Mouse (Mus musculus) embryonic facial prominence, embryonic 14.5 days (tissue): ENCODE results near the gene Slc44a1. TPM values are rescaled to one million over a fixed set of nuclear protein-coding genes. Genes with fewer than 3 reads are reported as not detected.

Source experiments
- ATAC-seq: fragments of 200-750 bp; cut with Nextera tagmentation; 2 replicates; pipeline ENCODE4 v1.8.0; 2017; ENCODE audit warnings: low read depth, moderate number of reproducible peaks, moderate TSS enrichment
- DNase-seq: peaks from one replicate; pipeline ENCODE4 v3.0.0-alpha.2; 2015; ENCODE audit warnings: low spot score
- H3K27ac ChIP-seq: fragments of 300-500 bp; sonication (generic); replicated peaks from 2 replicates; pipeline ENCODE4 v1.5.1; 2014; ENCODE audit warnings: low read depth, mild to moderate bottlenecking, low read length, moderate library complexity
- H3K27me3 ChIP-seq: fragments of 300-500 bp; sonication (generic); replicated peaks from 2 replicates; pipeline ENCODE4 v1.6.1; 2014; ENCODE audit warnings: low read length; ENCODE audit not compliant: control insufficient read depth, insufficient read depth
- H3K36me3 ChIP-seq: fragments of 300-500 bp; sonication (generic); 2 replicates; pipeline ENCODE4 v1.6.1; 2014; ENCODE audit warnings: low read length, mixed read lengths; ENCODE audit not compliant: control insufficient read depth, insufficient read depth
- H3K4me1 ChIP-seq: fragments of 300-500 bp; sonication (generic); 2 replicates; pipeline ENCODE4 v1.6.1; 2014; ENCODE audit warnings: antibody characterized with exemption, low read length; ENCODE audit not compliant: control insufficient read depth, insufficient read depth
- H3K4me2 ChIP-seq: fragments of 300-500 bp; sonication (generic); 2 replicates; pipeline ENCODE4 v1.6.1; 2014; ENCODE audit warnings: low read depth, mild to moderate bottlenecking, low read length, moderate library complexity, mixed read lengths
- H3K4me3 ChIP-seq: fragments of 300-500 bp; sonication (generic); 2 replicates; pipeline ENCODE4 v1.5.1; 2014; ENCODE audit warnings: low read depth, mild to moderate bottlenecking, low read length
- H3K9ac ChIP-seq: fragments of 300-500 bp; sonication (generic); 2 replicates; pipeline ENCODE4 v1.6.1; 2014; ENCODE audit warnings: low read depth, mild to moderate bottlenecking, low read length, moderate library complexity, mixed read lengths
- H3K9me3 ChIP-seq: fragments of 300-500 bp; sonication (generic); 2 replicates; pipeline ENCODE4 v1.6.1; 2016; ENCODE audit warnings: low read length; ENCODE audit not compliant: control insufficient read depth
- WGBS: fragments of 180-500 bp; shearing (Covaris S2); extraction: QIAGEN DNeasy Blood & Tissue Kit; methylation state at CpG from one replicate; pipeline ENCODE4 v1.1.7; 2014; 5-methylcytosine and 5-hydroxymethylcytosine counted together
- polyA plus RNA-seq: library from polyadenylated mRNA; unstranded; fragments of >200 nt; fragmentation: Nextera tagmentation; extraction: Ambion mirVana; gene quantifications from 2 replicates; pipeline ENCODE4 v1.2.1, GENCODE M21; 2014

Slc44a1 gene
- polyA plus RNA-seq, 1 experiment from 2014 or later = 61.8 TPM

DNA sequence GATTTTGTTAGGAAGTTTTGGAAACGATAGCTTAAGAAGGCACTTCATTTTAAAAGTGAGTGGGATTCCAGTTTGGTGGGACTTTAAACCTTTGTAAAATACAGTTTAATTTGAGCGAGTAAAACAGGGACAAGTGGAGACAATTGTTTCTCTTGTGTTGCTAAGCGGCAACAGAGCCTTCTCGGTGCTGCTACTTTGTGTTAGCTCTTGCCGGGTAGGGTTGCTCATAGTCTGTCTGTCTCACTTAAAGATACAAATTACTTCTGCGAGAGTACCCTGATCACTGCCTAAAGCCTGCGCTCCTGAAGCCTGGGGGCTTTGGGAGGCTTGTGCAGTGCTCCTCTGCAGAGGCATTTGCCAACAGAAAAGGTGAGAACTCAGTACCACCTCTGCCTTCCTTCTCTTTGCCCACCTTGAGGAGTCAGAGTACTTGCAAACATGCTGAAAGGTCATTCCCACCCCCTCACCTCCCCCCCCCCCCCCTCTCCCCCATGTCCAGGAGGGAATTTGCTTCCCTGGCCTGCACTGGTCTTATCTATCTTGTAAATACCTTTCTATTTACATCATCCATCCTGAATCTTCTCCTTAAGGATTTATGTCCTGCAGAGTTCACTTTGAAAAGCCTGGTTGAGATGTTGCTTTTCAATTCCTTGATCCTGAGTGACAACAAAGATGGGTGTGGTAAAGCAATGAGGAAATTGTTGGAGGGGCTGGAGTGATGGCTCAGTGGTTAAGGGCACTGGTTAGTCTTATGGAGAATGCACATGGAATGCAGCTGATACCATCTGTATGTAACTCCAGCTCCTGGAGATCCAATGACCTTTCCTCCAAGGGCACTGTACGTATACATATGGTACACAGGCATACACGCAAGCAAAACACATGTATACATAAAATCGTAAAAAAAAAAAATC lies 13.0 kb downstream of the Slc44a1 start:
- ATAC-seq (no peak), DNase-seq (no peak)
- 61% methylated on average over 10 of the region's 10 CpGs for WGBS
- H3K27ac ChIP-seq = no peak overlapping the region
- H3K27me3 ChIP-seq = no peaks in the 10 kb centered on the region
- no peaks in the 10 kb centered on the region for H3K36me3 ChIP-seq
- peaks cover 5% of the 10 kb centered on the region; the same call in 1 of the 2 replicates for H3K4me1 ChIP-seq
- H3K9me3 ChIP-seq = no peaks in the 10 kb centered on the region
- H3K4me3 ChIP-seq = no peak overlapping the region
- H3K4me2 ChIP-seq = no peak overlapping the region
- no peak overlapping the region for H3K9ac ChIP-seq

DNA sequence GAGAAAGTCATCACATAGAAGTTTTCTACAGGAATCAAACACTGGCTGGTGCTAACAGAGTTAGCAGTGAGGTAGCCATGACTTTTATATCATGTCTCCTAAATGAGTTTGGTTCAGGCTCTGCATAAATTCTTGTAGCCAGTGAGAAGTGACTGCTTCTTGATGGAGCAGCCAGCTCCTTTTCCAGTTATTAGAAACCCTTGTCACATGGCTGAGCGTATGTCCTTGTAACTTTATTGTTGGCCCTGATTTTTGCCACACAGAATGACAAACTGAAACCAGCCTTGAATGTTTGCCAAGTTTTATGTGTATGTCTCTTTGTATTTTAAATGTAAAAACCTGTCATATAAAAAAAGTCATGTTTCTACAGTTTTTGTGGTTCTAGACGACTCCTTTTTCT lies 15.7 kb downstream of the Slc44a1 start:
- no peak overlapping the region for H3K27ac ChIP-seq
- no peak for DNase-seq
- no peak for ATAC-seq
- 64% methylated on average over 2 of the region's 2 CpGs for WGBS
- no peak overlapping the region for H3K9ac ChIP-seq
- no peaks in the 10 kb centered on the region for H3K36me3 ChIP-seq
- H3K4me2 ChIP-seq = no peak overlapping the region
- H3K4me1 ChIP-seq = 0 out of 2 replicates have a peak, but pooled peaks cover 5% of the 10 kb centered on the region
- no peaks in the 10 kb centered on the region for H3K9me3 ChIP-seq
- H3K4me3 ChIP-seq = no peak overlapping the region
- no peaks in the 10 kb centered on the region for H3K27me3 ChIP-seq

DNA sequence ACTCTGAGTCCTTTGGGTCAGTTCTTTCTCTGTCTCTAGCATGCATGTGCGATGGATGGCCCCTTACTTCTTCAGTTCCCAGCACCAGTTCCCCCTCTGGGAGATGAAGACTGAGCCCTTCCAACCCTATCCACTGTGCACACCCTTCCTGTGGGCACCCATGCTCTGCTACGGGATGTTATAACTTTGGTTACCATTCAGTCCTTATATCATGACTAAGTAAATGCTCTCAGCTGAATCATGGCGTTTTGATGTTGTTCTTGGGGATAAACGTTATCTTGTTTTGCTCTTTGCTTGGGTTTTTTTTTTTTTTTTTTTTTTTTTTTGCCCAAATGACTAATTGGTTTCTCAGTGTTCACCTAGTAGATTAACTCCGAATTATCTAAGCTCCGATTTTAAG lies 16.4 kb downstream of the Slc44a1 start:
- Histone ChIP-seq H3K4me2 (no peak overlapping the region), H3K27me3 (no peaks in the 10 kb centered on the region), H3K27ac (no peak overlapping the region), H3K9ac (no peak overlapping the region), H3K36me3 (no peaks in the 10 kb centered on the region), H3K9me3 (no peaks in the 10 kb centered on the region), H3K4me3 (no peak overlapping the region), H3K4me1 (0 out of 2 replicates have a peak, but pooled peaks cover 3% of the 10 kb centered on the region)
- ATAC-seq (no peak), DNase-seq (no peak)
- WGBS = 88% methylated on average over 6 of the region's 6 CpGs

DNA sequence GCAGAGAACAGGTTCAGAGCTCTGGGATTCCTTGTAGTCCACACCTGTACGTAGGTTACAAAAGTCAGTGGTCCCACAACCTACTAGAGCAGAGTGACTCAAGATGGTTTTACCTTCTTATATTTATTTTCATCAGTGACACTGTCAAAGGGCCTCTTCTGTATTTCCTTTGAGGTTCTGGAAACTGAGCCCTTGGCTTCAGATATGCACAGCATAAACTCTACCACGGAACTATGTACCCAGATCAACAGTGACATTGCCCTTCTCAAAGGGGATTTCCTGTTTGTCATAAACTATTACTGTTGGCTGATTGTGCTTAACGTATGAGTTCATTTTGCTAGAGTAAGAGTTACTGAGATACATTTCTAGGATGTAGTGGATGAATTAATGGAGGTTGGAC lies 18.3 kb downstream of the Slc44a1 start:
- H3K4me3 ChIP-seq = no peak overlapping the region
- no peaks in the 10 kb centered on the region for H3K27me3 ChIP-seq
- no peak for ATAC-seq
- no peaks in the 10 kb centered on the region for H3K36me3 ChIP-seq
- no peak overlapping the region for H3K27ac ChIP-seq
- WGBS = 79% methylated on average over 3 of the region's 3 CpGs
- no peaks in the 10 kb centered on the region for H3K9me3 ChIP-seq
- H3K9ac ChIP-seq = no peak overlapping the region
- H3K4me2 ChIP-seq = no peak overlapping the region
- H3K4me1 ChIP-seq = no peaks in the 10 kb centered on the region
- DNase-seq = no peak

DNA sequence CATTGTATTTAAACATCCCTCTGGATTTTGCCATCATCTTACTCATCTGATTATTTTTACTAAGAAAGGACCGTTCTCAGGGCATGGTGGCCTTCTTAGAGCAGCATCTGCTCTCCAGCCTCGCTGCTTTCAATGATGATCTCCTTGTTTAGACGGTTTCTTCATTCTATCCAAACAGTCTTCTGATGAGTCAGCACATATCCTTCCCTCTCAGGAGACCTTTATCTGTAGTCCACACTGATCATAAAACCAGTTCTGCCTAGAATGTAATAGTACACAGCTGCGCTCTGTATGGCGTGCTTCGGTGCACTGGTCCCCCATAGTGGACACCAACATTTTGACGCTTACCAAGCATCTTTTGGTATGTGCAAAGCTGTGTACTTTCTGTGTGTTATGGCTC lies 19.5 kb downstream of the Slc44a1 start:
- H3K4me2 ChIP-seq = no peak overlapping the region
- no peak overlapping the region for H3K4me3 ChIP-seq
- H3K4me1 ChIP-seq = no peaks in the 10 kb centered on the region
- H3K27me3 ChIP-seq = no peaks in the 10 kb centered on the region
- DNase-seq = no peak
- H3K9me3 ChIP-seq = no peaks in the 10 kb centered on the region
- H3K36me3 ChIP-seq = no peaks in the 10 kb centered on the region
- WGBS = 90% methylated on average over 7 of the region's 7 CpGs
- H3K9ac ChIP-seq = no peak overlapping the region
- H3K27ac ChIP-seq = no peak overlapping the region
- no peak for ATAC-seq

DNA sequence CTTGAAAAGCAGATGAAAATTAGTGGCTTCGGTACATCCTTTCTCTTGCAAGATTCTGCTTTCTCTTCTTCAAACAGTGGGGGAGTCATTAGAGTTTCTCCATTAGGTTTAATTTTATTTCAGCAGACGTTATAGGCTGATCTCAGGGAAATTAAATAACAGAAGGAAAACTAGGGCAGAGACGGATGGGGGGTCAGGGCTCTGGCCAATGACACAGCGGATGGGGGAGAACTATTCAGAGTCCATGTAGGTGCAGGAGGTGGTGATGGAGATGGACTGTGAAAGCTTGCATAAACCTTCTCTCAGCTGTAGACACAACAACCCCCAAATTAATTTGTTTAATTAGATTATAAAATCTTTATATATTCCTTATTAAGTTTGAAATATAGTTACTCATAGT lies 20.8 kb downstream of the Slc44a1 start:
- no peak for DNase-seq
- Histone ChIP-seq H3K9me3 (no peaks in the 10 kb centered on the region), H3K27ac (no peak overlapping the region), H3K4me1 (no peaks in the 10 kb centered on the region), H3K4me3 (no peak overlapping the region), H3K9ac (no peak overlapping the region), H3K36me3 (no peaks in the 10 kb centered on the region), H3K4me2 (no peak overlapping the region), H3K27me3 (no peaks in the 10 kb centered on the region)
- WGBS = 84% methylated on average over 4 of the region's 4 CpGs
- ATAC-seq = no peak

DNA sequence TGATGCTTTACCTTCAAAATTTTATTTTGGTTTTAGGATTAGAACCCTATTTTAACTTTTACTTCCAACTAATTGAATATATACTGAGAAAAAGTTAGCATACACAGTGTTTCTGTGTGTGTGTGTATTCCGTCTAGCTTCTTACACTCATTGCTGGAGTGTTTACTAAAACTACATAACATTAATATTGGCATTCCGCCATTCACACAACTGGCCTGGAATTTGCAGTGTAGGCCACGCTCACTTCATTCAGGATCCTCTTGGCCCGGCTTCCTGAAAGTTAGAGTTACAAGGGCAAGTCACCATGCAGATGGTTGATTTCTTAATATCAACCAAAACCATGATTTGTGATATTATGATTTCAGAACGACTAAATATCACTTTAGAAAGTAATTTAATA lies 21.9 kb downstream of the Slc44a1 start:
- ATAC-seq = no peak

DNA sequence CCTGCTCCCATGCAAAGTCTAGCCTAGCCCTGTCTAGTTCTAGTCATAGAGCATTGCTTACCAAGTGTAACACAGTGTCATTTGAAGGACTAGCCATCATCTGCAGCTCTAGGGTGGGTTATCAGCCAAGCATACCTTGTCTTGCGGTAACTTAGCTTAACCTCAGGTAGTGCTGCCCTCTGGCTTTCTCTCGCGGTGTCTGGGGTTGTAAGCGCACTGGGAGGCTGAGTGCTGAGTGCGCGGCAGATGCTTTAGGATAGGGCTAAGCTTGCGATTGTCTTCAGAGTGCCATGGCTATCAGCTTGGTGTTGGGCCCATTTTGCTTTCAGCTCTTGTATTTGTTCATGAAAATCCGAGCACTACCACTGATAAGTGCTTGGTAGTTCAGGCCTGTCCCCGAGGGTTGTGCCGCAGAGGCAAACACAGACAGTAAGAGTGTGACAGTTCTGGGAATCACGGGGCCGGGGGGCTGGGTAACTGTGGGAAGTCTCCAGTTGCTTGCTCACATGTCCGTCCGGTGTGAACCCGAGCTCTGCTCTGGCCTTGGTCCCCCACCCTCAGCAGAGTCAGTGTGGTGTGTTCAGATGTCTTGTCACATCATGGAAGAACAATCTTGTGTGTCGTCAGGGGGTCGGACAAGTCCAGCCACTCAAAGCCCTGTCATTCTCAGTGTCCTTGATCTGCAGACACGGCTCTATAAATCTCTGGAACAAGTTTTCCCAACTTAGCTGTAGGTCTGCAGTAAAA lies 22.5 kb downstream of the Slc44a1 start:
- DNase-seq = no peak
- no peaks in the 10 kb centered on the region for H3K27me3 ChIP-seq
- H3K9ac ChIP-seq = no peak overlapping the region
- H3K4me2 ChIP-seq = no peak overlapping the region
- H3K36me3 ChIP-seq = no peaks in the 10 kb centered on the region
- H3K4me3 ChIP-seq = no peak overlapping the region
- ATAC-seq = no peak
- 83% methylated on average over 18 of the region's 18 CpGs for WGBS
- no peaks in the 10 kb centered on the region for H3K4me1 ChIP-seq
- H3K9me3 ChIP-seq = no peaks in the 10 kb centered on the region
- no peak overlapping the region for H3K27ac ChIP-seq

More for the DNA sequence above, 21.9 kb downstream of the Slc44a1 start:
- no peak for DNase-seq
- Histone ChIP-seq H3K9ac (no peak overlapping the region), H3K27me3 (no peaks in the 10 kb centered on the region), H3K27ac (no peak overlapping the region), H3K4me3 (no peak overlapping the region), H3K4me2 (no peak overlapping the region), H3K4me1 (no peaks in the 10 kb centered on the region), H3K36me3 (no peaks in the 10 kb centered on the region), H3K9me3 (no peaks in the 10 kb centered on the region)
- 76% methylated on average over 5 of the region's 5 CpGs for WGBS
